Mouse (Mus musculus) erythroblast, embryonic 14.5 days (primary cell): ENCODE results near the gene Tmem170b.

Source experiments
- GATA1 ChIP-seq: IDR thresholded peaks from 2 replicates; pipeline ENCODE4 v1.6.1; 2012; ENCODE audit warnings: low read length, inconsistent platforms, mixed read lengths
- TAL1 ChIP-seq: IDR thresholded peaks from 3 replicates; pipeline ENCODE4 v1.6.1; 2012; ENCODE audit warnings: low read length, inconsistent platforms, mixed read lengths

- TF ChIP-seq GATA1, result no peak
- TF ChIP-seq TAL1, result no peak
These were observed 79.8 kb downstream of the Tmem170b start for GRCm38 (mm10) chr13:41685499-41685898.
